Mouse (Mus musculus) cerebellum, adult 9-11 months (tissue): ENCODE measurements around the gene Limk1.

Experiments
- DNase-seq: peaks from one replicate; pipeline ENCODE4 v3.0.0; 2022

Gene Limk1

GRCm38 (mm10) chr5:134688086-134688717 is at the start of gene Limk1:
TSS of gene Limk1 (minus strand) at chr5:134688598.
- DNase-seq = no peak

GRCm38 (mm10) chr5:134734920-134735319 is 46.5 kb upstream of the Limk1 start:
- no peak for DNase-seq

GRCm38 (mm10) chr5:134734072-134734471 is 45.7 kb upstream of the Limk1 start:
- DNase-seq = no peak

GRCm38 (mm10) chr5:134733241-134733640 is 44.8 kb upstream of the Limk1 start:
- no peak for DNase-seq

- no peak for DNase-seq
These were observed 40.7 kb upstream of the Limk1 start for GRCm38 (mm10) chr5:134729124-134729523.

- no peak for DNase-seq
These were observed 40.1 kb upstream of the Limk1 start for GRCm38 (mm10) chr5:134728535-134728934.

GRCm38 (mm10) chr5:134727001-134727639 is 38.7 kb upstream of the Limk1 start:
- no peak for DNase-seq

- no peak for DNase-seq
These were observed 36.9 kb upstream of the Limk1 start for GRCm38 (mm10) chr5:134725299-134725698.

- DNase-seq = no peak
These were observed 31.7 kb upstream of the Limk1 start for GRCm38 (mm10) chr5:134720058-134720457.

- DNase-seq = no peak
These were observed 22.7 kb upstream of the Limk1 start for GRCm38 (mm10) chr5:134711076-134711475.

- no peak for DNase-seq
These were observed 20.9 kb upstream of the Limk1 start for GRCm38 (mm10) chr5:134709275-134709674.

- DNase-seq = peak; percentile 41
These were observed 15.8 kb upstream of the Limk1 start for GRCm38 (mm10) chr5:134704157-134704556.

GRCm38 (mm10) chr5:134695539-134695938 is 7.1 kb upstream of the Limk1 start:
- DNase-seq = no peak

GRCm38 (mm10) chr5:134695082-134695481 is 6.7 kb upstream of the Limk1 start:
- DNase-seq = no peak

- DNase-seq = no peak
These were observed 4.3 kb upstream of the Limk1 start for GRCm38 (mm10) chr5:134692704-134693103.

GRCm38 (mm10) chr5:134688718-134689284 is 403 bp upstream of the Limk1 start:
- peak; percentile 99 for DNase-seq

GRCm38 (mm10) chr5:134687187-134687586 is 1.2 kb downstream of the Limk1 start:
- DNase-seq = no peak

GRCm38 (mm10) chr5:134686541-134686940 is 1.9 kb downstream of the Limk1 start:
- DNase-seq = no peak

- no peak for DNase-seq
These were observed 4.0 kb downstream of the Limk1 start for GRCm38 (mm10) chr5:134684398-134684797.

GRCm38 (mm10) chr5:134683813-134684212 is 4.6 kb downstream of the Limk1 start:
- DNase-seq = no peak

- DNase-seq = no peak
These were observed 8.2 kb downstream of the Limk1 start for GRCm38 (mm10) chr5:134680238-134680637.

- no peak for DNase-seq
These were observed 9.4 kb downstream of the Limk1 start for GRCm38 (mm10) chr5:134678827-134679546.

GRCm38 (mm10) chr5:134678031-134678430 is 10.4 kb downstream of the Limk1 start:
- no peak for DNase-seq

GRCm38 (mm10) chr5:134677491-134677890 is 10.9 kb downstream of the Limk1 start:
- DNase-seq = no peak
